Mouse (Mus musculus): Measurements from ENCODE around the gene Unc50.

Unc50 gene

DNA sequence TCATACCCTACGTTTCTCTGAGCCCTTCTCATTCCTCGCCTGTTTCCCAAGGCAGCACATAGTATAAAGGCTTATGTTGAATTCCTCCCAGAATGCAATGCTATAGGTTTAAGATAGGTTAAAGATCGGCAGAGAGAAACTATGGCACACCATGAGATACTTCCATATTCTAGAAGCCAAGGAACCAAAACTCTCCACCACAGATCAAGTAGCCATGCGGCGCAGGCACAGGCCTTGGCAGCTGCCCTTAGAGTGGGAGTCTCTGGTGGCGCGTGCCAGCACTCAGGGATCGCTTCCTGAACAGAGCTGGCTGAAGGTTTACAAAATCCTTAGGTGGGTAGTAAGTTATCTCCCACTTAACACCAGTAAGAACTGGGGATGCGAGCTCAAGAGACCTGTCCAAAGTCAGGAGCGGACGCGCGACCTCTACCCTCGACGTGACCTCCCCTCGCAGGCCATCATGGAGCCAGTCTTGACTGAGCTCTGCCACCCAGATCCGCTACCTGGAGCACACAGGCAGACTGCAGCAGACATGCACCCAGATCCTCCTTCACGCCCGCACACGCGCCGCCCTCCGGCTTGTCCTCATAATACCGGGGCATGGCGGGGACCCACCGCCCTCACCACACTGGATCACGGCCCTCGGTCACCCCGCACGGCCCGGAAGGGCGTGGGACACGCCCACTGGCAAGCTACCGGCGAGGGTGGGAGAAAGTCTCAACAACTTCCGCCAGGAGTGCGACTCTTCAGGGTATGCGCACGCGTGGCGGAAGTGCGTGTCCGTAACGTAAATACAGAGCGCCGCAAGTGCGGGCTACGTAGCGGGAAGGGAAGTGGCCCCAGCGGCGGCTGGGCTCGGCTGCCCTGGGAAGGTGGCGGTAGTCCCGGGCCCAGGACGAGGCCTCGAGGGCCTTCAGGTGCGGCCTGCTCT is at the start of gene Unc50, which contains the start of gene Coa5:
Gene Unc50 (plus strand): TSS at position 774 of the 931 bp plus-strand sequence.
Gene Coa5 (minus strand): TSS at position 738 of the 931 bp plus-strand sequence.
- DNase-seq: peak; percentile 88 to 93

- no peak for DNase-seq
Measured at GRCm38 (mm10) chr1:37380913-37381312, 49.0 kb upstream of the Unc50 start.

DNA sequence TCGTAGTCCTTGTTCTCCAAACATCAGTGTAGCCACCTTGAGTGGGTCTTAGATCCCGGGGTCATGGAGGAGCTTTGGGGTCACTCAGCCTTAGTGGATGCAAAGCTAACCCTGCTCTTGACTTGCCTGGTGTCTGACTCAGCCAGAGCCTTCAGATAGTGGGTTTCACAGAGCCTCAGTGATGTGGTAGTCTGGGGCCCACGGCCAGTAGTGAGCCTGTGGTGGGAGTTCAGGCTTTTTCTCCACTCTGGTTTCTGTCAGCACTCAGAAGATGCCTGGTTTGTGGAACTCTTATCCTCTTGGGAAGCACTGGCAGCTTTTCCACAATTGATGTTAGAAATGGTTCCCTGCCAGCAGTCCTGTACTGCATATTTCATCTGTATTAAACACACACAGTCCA is 45.6 kb upstream of the Unc50 start:
- DNase-seq: no peak

DNA sequence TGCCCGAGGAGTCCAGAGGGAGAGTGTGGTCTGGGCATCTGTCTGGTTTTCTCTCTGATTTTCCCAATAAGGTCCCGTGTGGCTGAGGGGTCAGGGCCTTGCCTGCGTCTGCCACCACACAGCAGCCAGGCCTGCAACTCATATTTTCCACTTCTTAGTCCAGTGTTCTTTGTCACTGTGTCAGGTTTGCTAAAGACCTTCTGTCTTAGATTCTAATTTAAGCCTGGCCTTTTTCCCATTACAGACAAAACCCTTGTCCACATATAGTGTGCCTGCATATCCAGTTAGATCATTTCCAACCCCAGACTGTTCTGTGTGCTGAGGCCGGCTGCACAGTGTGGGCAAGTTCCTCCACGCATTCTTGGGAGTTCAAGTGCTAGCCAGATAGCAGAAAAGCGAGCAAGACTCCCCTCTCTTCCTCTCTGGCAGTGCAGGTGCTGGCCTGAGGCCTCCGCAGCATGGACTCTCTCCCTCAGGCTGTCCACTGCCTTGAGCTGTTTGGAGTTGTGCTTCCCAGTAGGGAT is 43.4 kb upstream of the Unc50 start:
- no peak for DNase-seq

GRCm38 (mm10) chr1:37393174-37393573 is 36.8 kb upstream of the Unc50 start:
- DNase-seq: no peak

- no peak for DNase-seq
Measured at GRCm38 (mm10) chr1:37396481-37396880, 33.5 kb upstream of the Unc50 start.

- DNase-seq: no peak
Measured at GRCm38 (mm10) chr1:37398961-37399360, 31.0 kb upstream of the Unc50 start.

DNA sequence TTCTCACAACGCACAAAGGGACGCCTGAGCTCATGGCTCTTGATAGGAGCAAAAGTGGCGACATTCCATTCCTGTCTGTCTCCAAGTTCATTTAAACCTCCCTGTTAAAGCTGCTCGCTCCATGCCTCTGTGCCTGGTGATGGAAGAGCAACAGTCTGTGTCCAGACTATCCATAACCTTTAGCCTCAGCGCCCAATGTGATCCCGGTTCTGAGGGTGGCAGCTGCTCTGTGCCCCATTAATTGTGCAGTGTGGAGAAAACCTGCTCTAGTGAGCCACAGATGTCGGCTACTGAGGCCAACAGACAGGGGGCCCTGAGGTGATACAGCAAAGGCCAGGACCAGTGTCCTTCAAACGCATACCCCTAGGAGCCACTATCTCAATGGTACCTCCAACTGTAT is 30.2 kb upstream of the Unc50 start:
- no peak for DNase-seq

- peak; percentile 12 to 16 for DNase-seq
Measured at GRCm38 (mm10) chr1:37401687-37402086, 28.3 kb upstream of the Unc50 start.

DNA sequence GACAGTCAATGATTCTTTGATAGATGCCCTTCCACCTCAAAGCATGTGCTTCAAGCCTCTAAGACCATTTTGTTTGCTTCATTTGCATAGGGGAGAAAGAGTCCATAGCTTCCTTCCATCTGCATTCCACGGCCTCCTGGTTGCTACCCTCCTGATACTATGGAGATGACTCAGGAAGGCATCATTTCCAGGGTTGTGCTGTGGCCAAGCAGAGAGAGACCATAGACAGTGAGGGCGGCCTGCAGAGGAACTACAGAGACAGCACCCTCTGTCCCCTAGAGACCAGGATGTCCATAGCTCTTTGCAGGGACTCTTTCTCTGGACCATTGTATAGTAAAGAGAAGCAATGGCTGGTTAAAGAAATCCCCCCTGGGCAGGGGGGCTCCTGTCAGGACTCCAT is 24.8 kb upstream of the Unc50 start:
- no peak for DNase-seq

- DNase-seq: no peak
Measured at GRCm38 (mm10) chr1:37407228-37407627, 22.7 kb upstream of the Unc50 start.

DNA sequence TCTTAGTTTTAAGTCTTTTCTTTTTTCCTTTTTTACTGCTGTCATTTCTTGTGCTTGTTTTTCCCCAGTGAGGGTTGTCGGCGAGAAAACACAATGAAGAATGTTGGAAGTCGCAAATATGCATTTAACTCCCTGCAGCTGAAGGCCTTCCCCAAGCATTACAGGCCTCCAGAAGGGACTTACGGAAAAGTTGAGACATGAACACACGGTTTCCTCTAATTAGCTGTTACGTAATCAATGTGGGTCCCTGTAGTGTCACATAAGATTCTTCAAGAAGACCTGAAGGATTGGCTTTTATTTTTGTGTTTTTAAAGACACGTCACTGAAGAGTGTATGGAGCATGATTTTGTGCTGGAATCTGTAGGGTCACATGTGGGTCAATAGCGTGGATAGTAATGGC is 21.9 kb upstream of the Unc50 start:
- DNase-seq: no peak

DNA sequence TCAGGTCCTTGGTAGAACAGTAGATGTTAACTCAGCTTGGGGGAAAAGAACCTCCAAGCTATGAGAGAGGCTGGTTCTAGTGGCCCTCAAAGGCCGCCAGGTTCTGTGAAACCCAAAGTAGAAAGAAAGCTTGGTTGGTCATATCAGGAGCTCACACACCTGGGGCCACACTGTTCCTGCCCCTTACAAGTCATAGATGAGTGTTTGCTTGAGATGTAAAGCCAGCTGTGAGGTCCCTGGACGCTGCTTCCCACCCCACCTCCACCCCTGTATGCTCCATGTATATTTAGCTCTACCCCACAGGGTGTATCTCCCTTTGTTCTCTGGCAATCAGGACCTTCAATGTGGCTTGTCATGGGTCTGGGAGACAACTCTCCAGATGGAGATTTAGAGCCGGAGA is 21.3 kb upstream of the Unc50 start:
- DNase-seq: no peak

DNA sequence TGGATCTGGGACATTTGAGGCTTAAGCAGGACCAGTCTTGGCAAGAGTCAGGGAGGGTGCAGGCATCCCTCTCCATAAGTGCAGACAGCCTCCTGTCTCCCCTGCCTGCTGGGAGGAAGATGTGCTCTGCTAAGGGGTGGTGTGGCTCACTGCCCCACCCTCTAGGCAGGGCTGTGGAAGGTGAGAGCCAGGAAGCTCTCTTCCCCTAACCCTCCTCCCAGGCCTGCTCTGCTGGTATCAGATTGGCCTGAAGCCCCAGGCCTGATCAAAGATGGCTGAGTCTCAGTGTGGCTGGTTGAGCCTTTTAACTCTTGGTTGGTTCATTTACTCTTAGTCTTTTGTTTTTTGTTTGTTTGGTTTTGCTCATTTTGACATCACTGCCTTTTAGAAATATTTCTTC is 20.3 kb upstream of the Unc50 start:
- DNase-seq: no peak

- DNase-seq: no peak
Measured at GRCm38 (mm10) chr1:37415394-37415793, 14.5 kb upstream of the Unc50 start.

DNA sequence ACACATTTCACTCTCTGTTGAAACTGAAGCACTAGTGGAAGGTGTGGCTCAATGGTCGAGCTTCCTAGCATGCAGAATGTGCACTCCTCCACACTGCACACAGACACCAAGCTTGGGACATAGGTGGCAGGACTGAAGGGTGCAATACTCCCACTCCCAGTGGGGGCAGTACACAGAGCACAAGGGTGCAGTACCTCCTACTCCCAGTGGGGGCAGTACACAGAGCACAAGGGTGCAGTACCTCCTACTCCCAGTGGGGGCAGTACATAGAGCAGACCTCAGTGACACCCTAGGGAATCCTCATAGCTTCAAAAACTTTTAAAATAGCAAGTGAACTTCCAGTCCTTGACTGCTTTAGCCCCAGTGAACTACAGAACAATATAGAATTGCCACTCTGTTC is 10.5 kb upstream of the Unc50 start:
- peak; percentile 19 to 24 for DNase-seq

DNA sequence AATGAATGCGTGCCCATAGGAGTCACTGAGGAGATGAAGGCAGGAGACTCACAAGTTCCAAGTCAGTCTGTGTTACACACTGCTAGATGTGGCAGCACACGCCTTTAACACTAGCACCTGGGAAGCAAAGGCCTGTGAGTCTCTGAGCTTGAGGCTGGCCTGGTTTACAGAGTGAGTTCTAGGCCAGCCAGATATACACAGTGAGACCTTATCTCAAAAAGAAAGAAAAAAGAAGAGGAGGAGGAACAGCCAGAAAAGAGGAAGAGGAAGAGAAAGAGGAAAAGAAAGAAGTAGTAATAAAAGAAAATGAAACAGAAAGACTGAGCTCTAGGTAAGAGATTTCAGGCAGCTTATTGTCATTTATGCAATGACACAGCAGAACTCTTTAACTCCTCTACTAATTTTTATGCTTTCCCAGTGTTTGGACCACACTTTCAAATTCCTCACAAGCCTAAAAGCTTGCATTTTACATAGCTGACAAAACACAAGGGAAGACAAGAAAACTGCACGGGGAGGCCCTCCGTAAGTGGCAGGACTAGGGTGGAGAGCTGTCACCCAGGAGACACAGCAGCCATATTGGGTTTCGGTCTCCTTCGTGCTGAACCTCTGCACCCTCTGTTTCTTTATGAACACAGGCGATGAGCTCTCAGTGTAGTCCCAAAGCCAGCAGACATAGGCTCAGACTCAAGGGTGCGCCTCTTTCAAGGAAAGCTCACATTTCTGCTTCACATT is 2.6 kb upstream of the Unc50 start:
- DNase-seq: no peak

DNA sequence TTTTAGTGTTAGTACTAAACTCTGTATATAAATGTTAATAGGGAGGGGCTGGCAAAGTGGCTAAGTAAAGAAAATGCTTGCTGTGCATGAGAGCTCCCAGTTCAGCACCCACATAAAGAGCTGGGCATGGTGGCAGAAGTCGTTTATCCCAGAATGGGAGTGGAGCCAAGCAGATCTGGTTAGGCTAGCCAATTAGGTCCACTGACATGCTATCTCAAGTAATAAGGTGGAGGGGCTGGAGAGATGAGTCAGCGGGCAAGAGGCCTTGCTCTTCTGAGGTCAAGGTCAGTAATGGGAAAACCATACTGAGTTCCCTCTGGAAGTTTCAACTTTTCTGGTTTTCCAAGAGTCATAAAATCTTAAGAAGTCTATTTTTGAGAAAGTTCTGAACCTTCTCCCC is 1.0 kb upstream of the Unc50 start:
- no peak for DNase-seq

- DNase-seq: no peak
Measured at GRCm38 (mm10) chr1:37430297-37430840, 430 bp downstream of the Unc50 start.

DNA sequence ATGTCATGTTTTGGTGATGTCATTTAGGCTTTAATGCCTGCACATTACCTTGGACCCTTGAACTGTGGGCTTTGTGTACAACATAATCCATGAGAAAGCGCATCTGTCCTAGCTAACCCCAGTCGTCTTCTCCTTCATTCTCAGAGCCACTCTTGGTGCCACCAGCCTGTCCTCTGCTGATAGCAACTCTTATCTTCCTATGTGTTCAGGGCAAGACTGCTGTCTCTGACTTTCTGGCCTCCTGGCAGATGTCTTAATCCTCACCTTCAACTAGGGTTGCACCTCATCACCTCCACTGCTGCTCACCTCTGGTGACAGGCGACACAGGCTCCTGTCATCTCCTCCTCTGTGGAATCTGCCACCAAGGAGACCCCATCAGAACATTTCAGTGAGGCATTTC is 6.5 kb downstream of the Unc50 start:
- DNase-seq: no peak

GRCm38 (mm10) chr1:37442848-37443835 is 13.2 kb downstream of the Unc50 start:
- no peak for DNase-seq

All from thymus, adult 18-20 months (tissue).